ENCODE assay signal across 10 mouse cellular contexts in the genomic region with DNA sequence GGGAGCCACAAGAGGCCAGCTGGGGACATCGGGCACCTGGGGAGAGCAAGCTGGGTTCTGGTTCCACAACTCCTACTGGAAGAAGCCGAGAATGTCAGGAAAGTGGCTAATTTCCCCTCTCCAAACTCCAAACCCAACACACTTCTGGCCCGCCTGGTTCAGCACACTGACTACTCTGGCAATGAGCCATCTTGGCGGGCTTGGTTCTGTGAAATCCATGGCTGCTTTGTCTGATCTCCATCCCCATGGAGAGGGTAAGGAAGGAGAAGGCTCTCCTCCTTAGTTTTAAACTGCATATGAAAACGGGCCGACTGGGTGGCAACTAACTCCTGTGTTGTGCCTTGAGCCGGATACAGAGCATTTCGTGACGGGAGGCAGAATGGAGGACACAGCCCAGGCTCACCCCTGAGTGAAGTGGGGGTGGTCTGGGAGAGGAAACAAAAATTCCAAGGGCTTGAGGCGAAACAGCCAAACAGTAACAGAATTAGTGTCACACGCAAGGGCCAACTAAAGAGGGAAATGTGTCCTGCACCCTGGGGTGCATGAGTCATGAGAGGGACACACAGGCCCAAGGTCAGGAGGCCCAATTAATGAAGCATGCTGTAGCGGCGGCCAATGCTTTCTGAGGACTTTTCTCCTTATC. TPM values are rescaled to one million over a fixed set of nuclear protein-coding genes. Genes with fewer than 3 reads are reported as not detected.
DNase-seq lines count a peak whose midpoint lies in the region; ATAC-seq and TF ChIP-seq lines count a peak whose summit lies in the region.
"Had no signal": no experiment of that assay in that cellular context is flagged by ENCODE, and none has a peak within 500 bp of the region (broad histone marks: within the 10 kb centered on the region; RNA-seq: fewer than 3 reads in every experiment).

No protein-coding gene starts in this region.

- no peak for TF ChIP-seq POLR2A in limb, embryonic 14.5 days (IDR thresholded peaks at IDR 0.05; ENCODE audit: borderline replicate concordance, extremely low read depth, insufficient read depth, insufficient read length)
- TF ChIP-seq POLR2A in kidney, adult 2 months (IDR thresholded peaks at IDR 0.05; ENCODE audit: low read depth, low read length), result no peak

- peaks cover 2% of the 10 kb centered on the region; the same call in 1 of the 2 replicates for H3K4me1 ChIP-seq in limb, embryonic 14.5 days (ENCODE audit: control insufficient read depth, insufficient read depth, low read length)
- H3K4me1 ChIP-seq in limb, embryonic 10.5 days, result peaks cover 4% of the 10 kb centered on the region; the same call in 1 of the 2 replicates
- peaks cover 10% of the 10 kb centered on the region for H3K4me1 ChIP-seq in kidney, adult 2 months (ENCODE audit: control insufficient read depth, insufficient read depth, low read length)
- H3K4me1 ChIP-seq: liver, embryonic 15.5 days had no signal

- TF ChIP-seq CTCF in kidney, adult 2 months (conservative IDR thresholded peaks at IDR 0.05; ENCODE audit: insufficient read depth, insufficient read length, low read depth, low read length), result no peak

- H3K9ac ChIP-seq in limb, embryonic 14.5 days (ENCODE audit: low read depth, low read length, severe bottlenecking), result no peak overlapping the region
- H3K9ac ChIP-seq: liver, embryonic 15.5 days had no signal

- H3K27me3 ChIP-seq in limb, embryonic 14.5 days (ENCODE audit: control insufficient read depth, insufficient read depth, low read length), result no peaks in the 10 kb centered on the region
- H3K27me3 ChIP-seq in limb, embryonic 10.5 days (ENCODE audit: low read depth, poor library complexity, severe bottlenecking), result no peaks in the 10 kb centered on the region
- no peaks in the 10 kb centered on the region for H3K27me3 ChIP-seq in kidney, adult 2 months (replicated peaks; ENCODE audit: control insufficient read depth, insufficient read depth, low read length)
- H3K27me3 ChIP-seq: liver, embryonic 15.5 days had no signal

- H3K9me3 ChIP-seq in limb, embryonic 14.5 days (ENCODE audit: control insufficient read depth, low read length), result no peaks in the 10 kb centered on the region
- H3K9me3 ChIP-seq in limb, embryonic 10.5 days (replicated peaks), result no peaks in the 10 kb centered on the region
- H3K9me3 ChIP-seq: liver, embryonic 15.5 days had no signal

- ATAC-seq in limb, embryonic 14.5 days (ENCODE audit: low FRiP score, low read depth), result no peak
- no peak for ATAC-seq in frontal cortex, adult (ENCODE audit: low TSS enrichment)
- ATAC-seq in inflammation-experienced regulatory T-cells, adult 6 months, result no peak

- no peak overlapping the region for H3K27ac ChIP-seq in limb, embryonic 14.5 days (replicated peaks; ENCODE audit: low read depth, low read length)
- no peak overlapping the region for H3K27ac ChIP-seq in limb, embryonic 10.5 days
- H3K27ac ChIP-seq in kidney, adult 2 months (ENCODE audit: insufficient read depth, low read depth, low read length), result peak overlapping the region; percentile 77
- H3K27ac ChIP-seq: liver, embryonic 15.5 days had no signal

- peak; percentile 13 for DNase-seq in limb, embryonic 14.5 days (ENCODE audit: low spot score)
- DNase-seq in limb, embryonic 10.5 days (ENCODE audit: low spot score), result no peak
- peak; percentile 74 for DNase-seq in adrenal gland, postnatal 14 days
- peak; percentile 28 for DNase-seq in fibroblast of lung, adult 2 months (ENCODE audit: low read depth)
- DNase-seq in kidney, adult 2 months, result peak; percentile 76
- DNase-seq in urinary bladder, postnatal 36 days (ENCODE audit: low spot score in 2 of 2), result no peak

- H3K4me3 ChIP-seq in limb, embryonic 14.5 days (replicated peaks; ENCODE audit: low read length), result no peak overlapping the region
- no peak overlapping the region for H3K4me3 ChIP-seq in limb, embryonic 10.5 days
- no peak overlapping the region for H3K4me3 ChIP-seq in kidney, adult 2 months (ENCODE audit: insufficient read depth, low read depth, low read length)
- H3K4me3 ChIP-seq: liver, embryonic 15.5 days had no signal

- 75% methylated on average over 13 of the region's 13 CpGs for WGBS in limb, embryonic 14.5 days
- WGBS in limb, embryonic 10.5 days, result 90% methylated on average over 13 of the region's 13 CpGs
- 58% methylated on average over 13 of the region's 13 CpGs for WGBS in kidney, adult 2 months

- no peak overlapping the region for H3K4me2 ChIP-seq in limb, embryonic 14.5 days (replicated peaks; ENCODE audit: low read depth, low read length, severe bottlenecking)
- H3K4me2 ChIP-seq: liver, embryonic 15.5 days had no signal

- peaks cover 48% of the 10 kb centered on the region for H3K36me3 ChIP-seq in limb, embryonic 14.5 days (ENCODE audit: control insufficient read depth, insufficient read depth, low read length)
- peaks cover 17% of the 10 kb centered on the region for H3K36me3 ChIP-seq in limb, embryonic 10.5 days
- peaks cover 2% of the 10 kb centered on the region; the same call in 1 of the 2 replicates for H3K36me3 ChIP-seq in kidney, adult 2 months (ENCODE audit: control insufficient read depth, insufficient read depth, low read length)

RNA-seq across cellular contexts. Expression of a gene that starts 59.6 kb away (rescaled TPM):
- not detected in 2 replicates for polyA plus RNA-seq in limb, embryonic 14.5 days (2012; rRNA removed)
- not detected in 2 replicates for polyA plus RNA-seq in limb, embryonic 14.5 days (2014; fragmentation: Nextera tagmentation; extraction: Ambion mirVana)
- polyA plus RNA-seq in limb, embryonic 10.5 days (2016; fragmentation: Nextera tagmentation; extraction: Ambion mirVana), result not detected in 2 replicates
- total RNA-seq in adrenal gland, postnatal 14 days (2021), result not detected in 2 replicates
- polyA plus RNA-seq in kidney, adult 2 months (2012; rRNA removed), result not detected in 2 replicates
- polyA plus RNA-seq in inflammation-experienced regulatory T-cells, adult 6 months (2017; shearing (Covaris generic)), result not detected
- polyA plus RNA-seq: liver, embryonic 15.5 days; stomach, embryonic 14.5 days had no signal

Comparison
In these comparisons a context has a peak if more than half of its experiments do, and no peak if none do; other contexts are left out.
1. DNase-seq: peak in limb, embryonic 14.5 days (single experiment), adrenal gland, postnatal 14 days (single experiment), fibroblast of lung, adult 2 months (single experiment) and kidney, adult 2 months (single experiment); none in limb, embryonic 10.5 days (single experiment) and urinary bladder, postnatal 36 days (0 of 2).